Mouse (Mus musculus) thymus, adult 2 months (tissue): ENCODE data around the gene Cebpg. TPM values are rescaled to one million over a fixed set of nuclear protein-coding genes. Genes with fewer than 3 reads are reported as not detected.

ENCODE experiments used
- DNase-seq: peaks from one replicate; pipeline ENCODE4 v3.0.0; 2021
- H3K27ac ChIP-seq: fragments of 200-500 bp; 2 replicates; pipeline ENCODE4 v1.5.1; 2012; ENCODE audit warnings: low read length, control low read depth; ENCODE audit not compliant: control insufficient read depth, insufficient read depth
- H3K27me3 ChIP-seq: fragments of 200-500 bp; 2 replicates; pipeline ENCODE4 v1.6.1; 2012; ENCODE audit warnings: mild to moderate bottlenecking, low read length, moderate library complexity, mixed read lengths; ENCODE audit not compliant: control insufficient read depth, insufficient read depth
- H3K36me3 ChIP-seq: fragments of 200-500 bp; 2 replicates; pipeline ENCODE4 v1.6.1; 2012; ENCODE audit warnings: mild to moderate bottlenecking, low read length, moderate library complexity; ENCODE audit not compliant: control insufficient read depth, insufficient read depth
- H3K4me1 ChIP-seq: fragments of 200-500 bp; replicated peaks from 2 replicates; pipeline ENCODE4 v1.6.1; 2012; ENCODE audit warnings: low read length; ENCODE audit not compliant: control insufficient read depth, insufficient read depth
- H3K4me3 ChIP-seq: fragments of 200-500 bp; 2 replicates; pipeline ENCODE4 v1.5.1; 2012; ENCODE audit warnings: mild to moderate bottlenecking, low read length, control low read depth, moderate library complexity; ENCODE audit not compliant: control insufficient read depth, insufficient read depth
- CTCF ChIP-seq: fragments of 200-500 bp; IDR thresholded peaks from 2 replicates; pipeline ENCODE4 v1.5.1; 2012; ENCODE audit warnings: mild to moderate bottlenecking, control low read depth, low read length, moderate library complexity, borderline replicate concordance; ENCODE audit not compliant: control insufficient read depth, poor library complexity, insufficient read depth; ENCODE audit errors: extremely low read depth
- POLR2A ChIP-seq: fragments of 200-500 bp; IDR thresholded peaks from 2 replicates; pipeline ENCODE4 v1.6.1; 2012; ENCODE audit warnings: mild to moderate bottlenecking, low read length, control low read depth, moderate library complexity; ENCODE audit not compliant: control insufficient read depth, poor library complexity, insufficient read depth; ENCODE audit errors: extremely low read depth
- WGBS: fragments of 180-500 bp; shearing (Covaris S2); methylation state at CpG from one replicate; pipeline ENCODE4 v1.1.7; 2018; 5-methylcytosine and 5-hydroxymethylcytosine counted together
- polyA plus RNA-seq: library from polyadenylated mRNA; depleted of rRNA; stranded (reverse); fragments of >200 nt; gene quantifications from 2 replicates; pipeline ENCODE4 v1.2.3, GENCODE M21; 2012

Cebpg gene
- polyA plus RNA-seq, 1 experiment: 11.9 TPM

DNA sequence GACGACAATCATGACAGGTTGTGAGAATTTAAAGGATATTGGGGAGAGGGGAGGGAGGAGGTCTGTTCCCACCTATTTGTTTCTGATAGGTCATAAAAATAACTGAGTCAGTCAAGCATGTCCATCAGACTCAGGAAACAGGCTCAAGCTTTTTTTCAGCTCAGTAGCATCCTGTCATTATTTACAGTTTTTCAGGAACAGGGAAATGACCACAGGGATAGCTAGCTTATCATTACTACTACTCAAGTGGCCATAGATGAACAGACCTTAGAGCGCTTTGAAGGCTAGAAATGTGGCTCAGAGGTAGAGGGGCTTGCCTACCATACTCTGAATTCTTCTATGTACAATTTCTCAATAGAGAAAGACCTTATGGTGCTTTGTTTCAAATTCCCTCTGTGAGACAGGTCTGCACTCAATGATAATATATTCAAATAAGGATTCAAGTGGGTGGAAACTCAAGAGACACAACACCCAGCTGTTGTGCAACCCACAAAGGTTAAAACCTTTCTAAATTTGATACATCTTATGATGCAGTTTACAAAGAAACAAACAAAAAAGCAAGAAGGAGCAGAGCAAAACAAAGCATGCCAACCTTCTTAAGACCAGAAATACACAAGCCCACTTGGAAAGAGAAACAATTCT, 1.3 kb downstream of the Cebpg start:
- peak overlapping the region; percentile 61 for H3K4me3 ChIP-seq
- peaks cover 6% of the 10 kb centered on the region for H3K36me3 ChIP-seq
- no peaks in the 10 kb centered on the region for H3K27me3 ChIP-seq
- 86% methylated on average over 2 of the region's 2 CpGs for WGBS
- DNase-seq: no peak
- peaks cover 11% of the 10 kb centered on the region for H3K4me1 ChIP-seq
- no peak for TF ChIP-seq POLR2A
- TF ChIP-seq CTCF: no peak
- H3K27ac ChIP-seq: no peak overlapping the region

- WGBS: 94% methylated on average over 1 of the region's 1 CpGs
Measured at GRCm38 (mm10) chr7:35054286-35054685, 2.1 kb downstream of the Cebpg start.

DNA sequence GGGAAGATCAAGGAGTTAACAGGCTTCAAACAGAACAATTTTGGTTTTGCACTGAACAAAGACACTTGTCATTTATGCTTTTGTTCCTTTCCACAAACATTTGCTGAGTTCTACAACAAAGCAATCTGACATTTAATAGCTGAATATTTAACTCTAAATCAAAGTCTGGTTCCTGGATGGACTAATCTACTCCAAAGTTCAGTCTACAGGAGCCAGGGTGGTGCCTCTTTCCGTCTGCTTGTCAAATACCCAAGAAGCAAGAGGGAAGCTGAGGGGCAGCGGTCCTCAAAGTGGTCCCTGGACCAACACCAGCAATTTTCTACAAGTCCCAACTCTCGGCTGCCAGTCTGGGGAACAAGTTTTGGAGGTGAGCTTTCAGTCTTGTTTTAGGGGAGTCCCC, 3.2 kb downstream of the Cebpg start:
- 90% methylated on average over 3 of the region's 3 CpGs for WGBS
- Histone ChIP-seq H3K4me1 (peaks cover 11% of the 10 kb centered on the region), H3K27me3 (no peaks in the 10 kb centered on the region), H3K27ac (no peak overlapping the region), H3K36me3 (peaks cover 20% of the 10 kb centered on the region), H3K4me3 (no peak overlapping the region)
- no peak for DNase-seq
- TF ChIP-seq CTCF (no peak), POLR2A (no peak)

More at GRCm38 (mm10) chr7:35054286-35054685, 2.1 kb downstream of the Cebpg start:
- Histone ChIP-seq H3K36me3 (peaks cover 12% of the 10 kb centered on the region), H3K4me1 (peaks cover 11% of the 10 kb centered on the region), H3K27me3 (no peaks in the 10 kb centered on the region), H3K4me3 (no peak overlapping the region), H3K27ac (no peak overlapping the region)
- no peak for TF ChIP-seq POLR2A
- no peak for TF ChIP-seq CTCF
- DNase-seq: no peak

DNA sequence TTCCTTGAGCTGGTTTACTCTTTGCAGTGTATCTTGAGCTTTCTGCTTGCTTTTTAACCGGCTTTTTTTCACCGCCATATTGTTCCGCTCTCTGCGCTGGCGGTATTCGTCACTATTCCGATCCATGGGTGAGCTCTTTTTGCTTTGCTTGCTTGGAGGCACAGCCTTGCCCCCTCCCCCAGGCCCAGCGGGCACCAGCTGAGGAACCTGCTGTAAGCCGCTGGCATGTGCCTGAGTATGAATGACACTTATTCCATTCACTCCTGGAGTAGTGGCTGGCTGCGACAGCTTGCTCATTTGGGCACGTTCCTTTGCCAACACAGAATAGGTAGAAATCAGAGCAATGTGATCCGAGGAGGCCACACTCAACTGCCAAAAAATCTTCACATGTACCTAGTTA, 5.8 kb downstream of the Cebpg start:
- WGBS: 97% methylated on average over 12 of the region's 12 CpGs
- no peaks in the 10 kb centered on the region for H3K27me3 ChIP-seq
- peaks cover 28% of the 10 kb centered on the region for H3K36me3 ChIP-seq
- no peak overlapping the region for H3K27ac ChIP-seq
- DNase-seq: no peak
- TF ChIP-seq CTCF (no peak), POLR2A (no peak)
- H3K4me1 ChIP-seq: peaks cover 5% of the 10 kb centered on the region
- no peak overlapping the region for H3K4me3 ChIP-seq

GRCm38 (mm10) chr7:35046091-35046490, 10.3 kb downstream of the Cebpg start:
- H3K27me3 ChIP-seq: no peaks in the 10 kb centered on the region
- TF ChIP-seq CTCF (no peak), POLR2A (no peak)
- no peak for DNase-seq
- no peaks in the 10 kb centered on the region for H3K4me1 ChIP-seq
- H3K36me3 ChIP-seq: peaks cover 46% of the 10 kb centered on the region
- H3K27ac ChIP-seq: no peak overlapping the region
- H3K4me3 ChIP-seq: no peak overlapping the region
- 93% methylated on average over 4 of the region's 4 CpGs for WGBS

GRCm38 (mm10) chr7:35044719-35045118, 11.7 kb downstream of the Cebpg start:
- Histone ChIP-seq H3K27ac (no peak overlapping the region), H3K4me3 (no peak overlapping the region), H3K36me3 (peaks cover 36% of the 10 kb centered on the region), H3K27me3 (no peaks in the 10 kb centered on the region), H3K4me1 (no peaks in the 10 kb centered on the region)
- 98% methylated on average over 2 of the region's 2 CpGs for WGBS
- DNase-seq: no peak
- no peak for TF ChIP-seq CTCF
- TF ChIP-seq POLR2A: no peak

DNA sequence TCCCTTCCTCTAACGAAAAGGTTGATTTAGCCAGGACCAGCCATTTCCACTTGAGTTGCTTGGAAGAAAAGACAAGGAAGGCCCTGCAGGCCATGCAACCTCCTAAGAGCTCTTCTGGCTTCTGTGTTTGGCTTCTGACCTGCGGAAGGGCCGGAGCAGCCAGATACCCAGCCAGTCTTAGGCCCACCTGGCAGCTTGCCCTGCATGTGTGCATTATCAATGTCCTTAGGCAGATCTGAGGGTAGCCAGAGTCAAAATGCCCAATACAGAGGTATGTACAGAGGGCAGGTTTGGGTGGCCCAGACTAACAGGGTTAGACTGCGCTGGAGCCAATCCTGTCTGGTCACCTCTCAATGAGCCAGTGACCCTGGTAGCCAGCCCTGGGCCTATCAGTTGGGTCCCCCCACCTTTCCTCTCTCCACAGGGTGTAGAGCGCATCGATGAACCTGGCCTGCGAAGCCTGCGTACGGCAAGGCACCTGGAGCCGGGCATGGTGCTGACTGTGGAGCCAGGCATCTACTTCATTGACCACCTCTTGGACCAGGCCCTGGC, 13.0 kb downstream of the Cebpg start:
- DNase-seq: no peak
- H3K36me3 ChIP-seq: peaks cover 26% of the 10 kb centered on the region
- no peaks in the 10 kb centered on the region for H3K27me3 ChIP-seq
- H3K4me1 ChIP-seq: no peaks in the 10 kb centered on the region
- TF ChIP-seq CTCF (no peak), POLR2A (no peak)
- WGBS: 98% methylated on average over 10 of the region's 10 CpGs
- H3K27ac ChIP-seq: no peak overlapping the region
- H3K4me3 ChIP-seq: no peak overlapping the region
